Mouse (Mus musculus) forebrain, embryonic 13.5 days (tissue): ENCODE results near the gene Chrm3. TPM values are rescaled to one million over a fixed set of nuclear protein-coding genes. Genes with fewer than 3 reads are reported as not detected.

Experiments used
- ATAC-seq: fragments of 200-750 bp; cut with Nextera tagmentation; 2 replicates; pipeline ENCODE4 v1.8.0; 2017
- H3K27ac ChIP-seq: fragments of 300-500 bp; sonication (generic); 2 replicates; pipeline ENCODE4 v1.5.1; 2015; ENCODE audit warnings: inconsistent platforms, mild to moderate bottlenecking, moderate library complexity
- H3K27me3 ChIP-seq: fragments of 300-500 bp; sonication (generic); 2 replicates; pipeline ENCODE4 v1.6.1; 2015; ENCODE audit warnings: mild to moderate bottlenecking, inconsistent platforms
- H3K36me3 ChIP-seq: fragments of 300-500 bp; sonication (generic); 2 replicates; pipeline ENCODE4 v1.6.1; 2015; ENCODE audit warnings: mild to moderate bottlenecking, inconsistent platforms; ENCODE audit not compliant: poor library complexity, severe bottlenecking
- H3K4me1 ChIP-seq: fragments of 300-500 bp; sonication (generic); 2 replicates; pipeline ENCODE4 v1.6.1; 2015; ENCODE audit warnings: inconsistent platforms
- H3K4me2 ChIP-seq: fragments of 300-500 bp; sonication (generic); 2 replicates; pipeline ENCODE4 v1.6.1; 2015; ENCODE audit warnings: inconsistent platforms, mild to moderate bottlenecking, moderate library complexity
- H3K4me3 ChIP-seq: fragments of 300-500 bp; sonication (generic); 2 replicates; pipeline ENCODE4 v1.5.1; 2015; ENCODE audit warnings: mild to moderate bottlenecking, inconsistent platforms
- H3K9ac ChIP-seq: fragments of 300-500 bp; sonication (generic); 2 replicates; pipeline ENCODE4 v1.6.1; 2015; ENCODE audit warnings: mild to moderate bottlenecking, inconsistent platforms
- H3K9me3 ChIP-seq: fragments of 300-500 bp; sonication (generic); replicated peaks from 2 replicates; pipeline ENCODE4 v1.6.1; 2016; ENCODE audit warnings: inconsistent platforms
- WGBS: fragments of 180-500 bp; shearing (Covaris S2); methylation state at CpG from one replicate; pipeline ENCODE4 v1.1.7; 2015; 5-methylcytosine and 5-hydroxymethylcytosine counted together
- polyA plus RNA-seq: library from polyadenylated mRNA; unstranded; fragments of >200 nt; fragmentation: Nextera tagmentation; extraction: Ambion mirVana; gene quantifications from 2 replicates; pipeline ENCODE4 v1.2.1, GENCODE M21; 2015

The Chrm3 gene
- polyA plus RNA-seq, 1 experiment from 2014 or later, result 0.79 TPM

DNA sequence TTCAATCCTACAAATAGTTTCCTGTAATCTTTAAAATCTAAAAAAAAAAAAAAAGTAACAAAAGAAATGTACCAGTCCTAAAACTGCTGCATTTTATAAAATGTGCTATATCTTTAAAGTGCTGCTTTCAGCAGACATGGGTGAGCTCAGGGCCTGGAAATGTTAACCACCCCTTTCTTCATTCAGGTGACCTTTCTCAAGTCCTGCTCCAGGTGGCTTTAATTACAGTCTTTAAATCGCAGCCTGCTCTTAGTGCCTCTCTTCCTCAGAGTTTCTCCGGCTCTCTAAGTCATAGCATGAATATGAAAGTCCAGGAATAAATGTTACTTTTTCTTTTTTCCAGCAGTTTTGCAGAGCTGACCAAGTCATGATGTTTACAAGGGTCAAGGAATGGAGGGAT is 229.6 kb downstream of the Chrm3 start:
- Histone ChIP-seq H3K27ac (no peak overlapping the region), H3K4me1 (no peaks in the 10 kb centered on the region), H3K9ac (no peak overlapping the region), H3K9me3 (no peaks in the 10 kb centered on the region), H3K36me3 (no peaks in the 10 kb centered on the region), H3K4me2 (no peak overlapping the region), H3K27me3 (no peaks in the 10 kb centered on the region), H3K4me3 (no peak overlapping the region)
- 84% methylated on average over 2 of the region's 2 CpGs for WGBS
- ATAC-seq, result no peak

DNA sequence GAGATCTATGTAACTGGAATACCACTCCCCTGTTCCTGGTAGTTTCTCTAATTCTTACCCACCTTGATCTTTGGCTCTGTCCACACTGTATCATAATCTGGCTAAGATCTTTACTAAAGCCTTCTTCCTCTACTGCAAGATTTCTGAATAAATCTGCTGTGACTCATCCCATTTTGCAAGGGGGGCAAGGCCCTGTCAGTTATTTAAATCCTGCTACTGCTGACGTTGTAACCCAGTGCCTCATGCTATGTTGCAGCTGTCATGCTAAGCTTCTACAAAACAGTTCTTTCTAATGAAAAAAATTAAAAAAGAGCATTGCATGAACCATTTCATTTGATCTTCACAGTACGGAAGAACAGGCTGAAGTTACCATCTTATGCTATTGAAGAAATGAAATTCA is 248.4 kb downstream of the Chrm3 start:
- H3K36me3 ChIP-seq, result no peaks in the 10 kb centered on the region
- no peaks in the 10 kb centered on the region for H3K4me1 ChIP-seq
- H3K27ac ChIP-seq, result no peak overlapping the region
- no peak overlapping the region for H3K4me2 ChIP-seq
- no peak overlapping the region for H3K4me3 ChIP-seq
- 80% methylated on average over 2 of the region's 2 CpGs for WGBS
- no peaks in the 10 kb centered on the region for H3K9me3 ChIP-seq
- no peak for ATAC-seq
- H3K27me3 ChIP-seq, result no peaks in the 10 kb centered on the region
- H3K9ac ChIP-seq, result no peak overlapping the region

DNA sequence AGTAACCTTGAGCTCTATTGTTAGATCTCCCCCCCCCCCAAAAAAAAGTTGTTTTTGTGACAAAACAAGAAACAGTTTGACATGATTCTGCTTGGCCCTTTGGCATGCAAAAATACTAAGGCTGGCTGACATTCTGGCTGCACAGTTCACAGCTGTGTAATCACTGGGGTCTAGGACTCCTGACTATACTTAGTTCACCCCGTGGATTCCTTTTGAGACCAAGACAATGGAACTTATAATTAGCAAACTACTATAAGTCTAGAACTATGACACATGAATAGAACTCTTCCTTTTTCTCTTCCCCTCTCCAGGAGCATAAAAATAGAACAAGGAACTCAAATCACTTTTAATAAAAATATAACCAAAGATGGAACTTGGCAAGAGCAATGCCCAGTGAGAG is 251.1 kb downstream of the Chrm3 start:
- H3K4me2 ChIP-seq, result no peak overlapping the region
- no peaks in the 10 kb centered on the region for H3K36me3 ChIP-seq
- H3K27me3 ChIP-seq, result no peaks in the 10 kb centered on the region
- H3K9ac ChIP-seq, result no peak overlapping the region
- H3K9me3 ChIP-seq, result no peaks in the 10 kb centered on the region
- no peaks in the 10 kb centered on the region for H3K4me1 ChIP-seq
- no peak for ATAC-seq
- H3K27ac ChIP-seq, result no peak overlapping the region
- H3K4me3 ChIP-seq, result no peak overlapping the region
- WGBS, result 38% methylated on average over 1 of the region's 1 CpGs

GRCm38 (mm10) chr13:10107331-10107730 is 253.3 kb downstream of the Chrm3 start:
- H3K9me3 ChIP-seq, result no peaks in the 10 kb centered on the region
- 78% methylated on average over 7 of the region's 7 CpGs for WGBS

DNA sequence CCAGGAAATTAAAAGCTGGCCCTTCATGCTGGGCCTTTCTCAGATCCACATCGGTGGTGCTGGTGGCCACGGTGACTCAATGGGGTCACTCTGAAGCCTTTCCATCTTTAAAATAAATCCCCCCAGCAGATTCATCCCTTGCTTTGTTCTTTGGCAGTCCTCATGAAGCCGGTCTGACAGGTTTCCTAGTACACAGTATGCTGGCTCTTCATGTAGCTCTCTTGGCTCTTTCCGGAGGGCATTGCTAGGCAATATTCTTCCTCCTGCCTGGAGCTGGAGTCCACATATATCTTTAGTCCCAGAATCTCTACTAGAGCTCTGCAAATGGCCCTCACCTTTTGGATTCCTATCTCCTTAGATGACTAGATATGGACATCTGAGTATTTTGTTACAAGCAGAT is 269.9 kb downstream of the Chrm3 start:
- H3K9me3 ChIP-seq, result no peaks in the 10 kb centered on the region
- H3K27me3 ChIP-seq, result no peaks in the 10 kb centered on the region
- ATAC-seq, result no peak
- H3K36me3 ChIP-seq, result no peaks in the 10 kb centered on the region
- 88% methylated on average over 4 of the region's 4 CpGs for WGBS
- no peak overlapping the region for H3K9ac ChIP-seq
- 0 out of 2 replicates have a peak, but pooled peaks cover 4% of the 10 kb centered on the region for H3K4me1 ChIP-seq
- no peak overlapping the region for H3K4me3 ChIP-seq
- no peak overlapping the region for H3K4me2 ChIP-seq
- H3K27ac ChIP-seq, result no peak overlapping the region

More at GRCm38 (mm10) chr13:10107331-10107730, 253.3 kb downstream of the Chrm3 start:
- no peak for ATAC-seq
- Histone ChIP-seq H3K27ac (no peak overlapping the region), H3K36me3 (no peaks in the 10 kb centered on the region), H3K9ac (no peak overlapping the region), H3K4me1 (no peaks in the 10 kb centered on the region), H3K4me3 (no peak overlapping the region), H3K4me2 (no peak overlapping the region), H3K27me3 (no peaks in the 10 kb centered on the region)

DNA sequence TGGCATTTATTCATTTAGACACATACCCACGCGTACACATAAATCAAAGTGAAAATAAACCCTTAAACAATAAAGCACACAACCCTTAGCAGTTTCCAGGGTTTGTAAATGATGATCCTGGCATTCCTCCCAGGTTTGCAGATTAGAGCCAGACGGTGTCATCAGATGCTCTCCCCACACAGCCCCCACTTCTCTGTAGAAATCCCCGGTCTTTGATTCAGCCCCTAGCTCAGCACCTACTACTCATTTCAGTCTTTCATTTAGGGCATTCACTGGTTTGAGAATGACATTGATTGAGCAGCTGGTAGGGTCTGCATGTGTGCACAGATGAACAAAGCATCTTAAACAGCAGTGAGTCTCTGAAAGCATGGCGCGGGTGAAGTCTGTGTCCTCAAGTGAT is 274.3 kb downstream of the Chrm3 start:
- Histone ChIP-seq H3K27me3 (no peaks in the 10 kb centered on the region), H3K9ac (no peak overlapping the region), H3K4me1 (0 out of 2 replicates have a peak, but pooled peaks cover 4% of the 10 kb centered on the region), H3K4me3 (no peak overlapping the region), H3K4me2 (no peak overlapping the region), H3K27ac (no peak overlapping the region), H3K36me3 (no peaks in the 10 kb centered on the region), H3K9me3 (no peaks in the 10 kb centered on the region)
- WGBS, result 78% methylated on average over 6 of the region's 6 CpGs
- ATAC-seq, result peak; percentile 77

GRCm38 (mm10) chr13:10081896-10082426 is 278.7 kb downstream of the Chrm3 start:
- ATAC-seq, result no peak
- H3K27ac ChIP-seq, result no peak overlapping the region
- no peak overlapping the region for H3K4me2 ChIP-seq
- no peaks in the 10 kb centered on the region for H3K27me3 ChIP-seq
- H3K4me1 ChIP-seq, result 0 out of 2 replicates have a peak, but pooled peaks cover 4% of the 10 kb centered on the region
- H3K4me3 ChIP-seq, result no peak overlapping the region
- H3K36me3 ChIP-seq, result no peaks in the 10 kb centered on the region
- H3K9ac ChIP-seq, result no peak overlapping the region
- 91% methylated on average over 6 of the region's 6 CpGs for WGBS
- H3K9me3 ChIP-seq, result no peaks in the 10 kb centered on the region

DNA sequence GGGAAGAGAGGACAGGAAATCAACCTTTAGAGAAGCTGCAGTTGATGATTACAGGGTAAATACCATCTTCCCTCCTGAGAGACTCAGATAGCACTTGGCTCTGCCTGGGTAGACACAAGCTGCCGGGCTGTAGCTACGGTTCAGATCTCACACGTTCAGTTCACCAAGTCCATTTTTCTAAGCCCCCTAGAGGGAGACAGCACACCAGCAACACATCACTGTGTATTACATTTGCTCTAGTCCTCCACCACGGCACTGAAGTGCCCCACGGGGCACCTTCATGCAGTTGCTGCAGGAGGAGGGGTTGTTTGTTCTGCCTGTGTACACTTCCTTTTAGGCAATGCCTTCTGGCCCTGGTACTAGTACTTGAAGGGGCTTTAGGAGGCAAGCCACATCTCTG is 289.5 kb downstream of the Chrm3 start:
- peak; percentile 68 for ATAC-seq
- H3K27ac ChIP-seq, result no peak overlapping the region
- H3K4me1 ChIP-seq, result no peaks in the 10 kb centered on the region
- H3K9me3 ChIP-seq, result no peaks in the 10 kb centered on the region
- WGBS, result 53% methylated on average over 5 of the region's 5 CpGs
- no peak overlapping the region for H3K9ac ChIP-seq
- H3K4me3 ChIP-seq, result no peak overlapping the region
- H3K4me2 ChIP-seq, result no peak overlapping the region
- H3K27me3 ChIP-seq, result no peaks in the 10 kb centered on the region
- no peaks in the 10 kb centered on the region for H3K36me3 ChIP-seq

- H3K4me3 ChIP-seq, result no peak overlapping the region
- H3K36me3 ChIP-seq, result no peaks in the 10 kb centered on the region
- WGBS, result 92% methylated on average over 10 of the region's 10 CpGs
- H3K4me1 ChIP-seq, result no peaks in the 10 kb centered on the region
- no peaks in the 10 kb centered on the region for H3K27me3 ChIP-seq
- no peak overlapping the region for H3K9ac ChIP-seq
- H3K9me3 ChIP-seq, result no peaks in the 10 kb centered on the region
- no peak overlapping the region for H3K27ac ChIP-seq
- ATAC-seq, result no peak
- no peak overlapping the region for H3K4me2 ChIP-seq
Observed at GRCm38 (mm10) chr13:10068927-10069580, 291.6 kb downstream of the Chrm3 start.

- H3K27ac ChIP-seq, result no peak overlapping the region
- ATAC-seq, result no peak
- no peaks in the 10 kb centered on the region for H3K9me3 ChIP-seq
- H3K4me3 ChIP-seq, result no peak overlapping the region
- no peaks in the 10 kb centered on the region for H3K4me1 ChIP-seq
- H3K36me3 ChIP-seq, result no peaks in the 10 kb centered on the region
- WGBS, result 88% methylated on average over 12 of the region's 12 CpGs
- H3K4me2 ChIP-seq, result no peak overlapping the region
- no peaks in the 10 kb centered on the region for H3K27me3 ChIP-seq
- H3K9ac ChIP-seq, result no peak overlapping the region
Observed at GRCm38 (mm10) chr13:10066829-10067618, 293.6 kb downstream of the Chrm3 start.

GRCm38 (mm10) chr13:10065776-10066175 is 294.9 kb downstream of the Chrm3 start:
- H3K9ac ChIP-seq, result no peak overlapping the region
- H3K4me2 ChIP-seq, result no peak overlapping the region
- H3K27me3 ChIP-seq, result no peaks in the 10 kb centered on the region
- H3K4me3 ChIP-seq, result no peak overlapping the region
- no peak overlapping the region for H3K27ac ChIP-seq
- no peaks in the 10 kb centered on the region for H3K36me3 ChIP-seq
- ATAC-seq, result no peak
- no peaks in the 10 kb centered on the region for H3K9me3 ChIP-seq
- H3K4me1 ChIP-seq, result no peaks in the 10 kb centered on the region
- 44% methylated on average over 2 of the region's 2 CpGs for WGBS

- Histone ChIP-seq H3K4me3 (no peak overlapping the region), H3K9ac (no peak overlapping the region), H3K27ac (no peak overlapping the region), H3K9me3 (no peaks in the 10 kb centered on the region), H3K36me3 (no peaks in the 10 kb centered on the region), H3K27me3 (no peaks in the 10 kb centered on the region), H3K4me2 (no peak overlapping the region), H3K4me1 (no peaks in the 10 kb centered on the region)
- ATAC-seq, result no peak
- WGBS, result 86% methylated on average over 5 of the region's 5 CpGs
Observed at GRCm38 (mm10) chr13:10062681-10063080, 298.0 kb downstream of the Chrm3 start.
